Mouse (Mus musculus) forebrain, embryonic 14.5 days (tissue): ENCODE measurements around the gene Myl3. TPM values are rescaled to one million over a fixed set of nuclear protein-coding genes. Genes with fewer than 3 reads are reported as not detected.

Source experiments
- ATAC-seq: fragments of 200-750 bp; cut with Nextera tagmentation; 2 replicates; pipeline ENCODE4 v1.8.0; 2017; ENCODE audit warnings: mild to moderate bottlenecking, moderate library complexity
- DNase-seq: peaks from one replicate; pipeline ENCODE4 v3.0.0-alpha.2; 2015; ENCODE audit warnings: low spot score
- H3K27ac ChIP-seq: fragments of 300-500 bp; sonication (generic); 2 replicates; pipeline ENCODE4 v1.5.1; 2014; ENCODE audit warnings: low read depth, mild to moderate bottlenecking, control low read depth, low read length, moderate library complexity
- H3K27me3 ChIP-seq: fragments of 300-500 bp; sonication (generic); replicated peaks from 2 replicates; pipeline ENCODE4 v1.6.1; 2014; ENCODE audit warnings: low read length, control low read depth, mixed read lengths; ENCODE audit not compliant: control insufficient read depth, insufficient read depth
- H3K36me3 ChIP-seq: fragments of 300-500 bp; sonication (generic); 2 replicates; pipeline ENCODE4 v1.6.1; 2014; ENCODE audit warnings: low read length, control low read depth; ENCODE audit not compliant: control insufficient read depth, insufficient read depth
- H3K4me1 ChIP-seq: fragments of 300-500 bp; sonication (generic); 2 replicates; pipeline ENCODE4 v1.6.1; 2014; ENCODE audit warnings: antibody characterized with exemption, low read length, control low read depth; ENCODE audit not compliant: control insufficient read depth, insufficient read depth
- H3K4me2 ChIP-seq: fragments of 300-500 bp; sonication (generic); 2 replicates; pipeline ENCODE4 v1.6.1; 2014; ENCODE audit warnings: mild to moderate bottlenecking, control low read depth, low read length
- H3K4me3 ChIP-seq: fragments of 300-500 bp; sonication (generic); 2 replicates; pipeline ENCODE4 v1.5.1; 2014; ENCODE audit warnings: low read depth, low read length, control low read depth
- H3K9ac ChIP-seq: fragments of 300-500 bp; sonication (generic); 2 replicates; pipeline ENCODE4 v1.6.1; 2014; ENCODE audit warnings: mild to moderate bottlenecking, low read length, control low read depth, moderate library complexity
- H3K9me3 ChIP-seq: fragments of 300-500 bp; sonication (generic); replicated peaks from 2 replicates; pipeline ENCODE4 v1.6.1; 2016; ENCODE audit warnings: low read length, control low read depth, mixed read lengths; ENCODE audit not compliant: control insufficient read depth
- WGBS: fragments of 180-500 bp; shearing (Covaris S2); extraction: QIAGEN DNeasy Blood & Tissue Kit; methylation state at CpG from one replicate; pipeline ENCODE4 v1.1.7; 2014; 5-methylcytosine and 5-hydroxymethylcytosine counted together
- polyA plus RNA-seq: library from polyadenylated mRNA; unstranded; fragments of >200 nt; fragmentation: Nextera tagmentation; extraction: Ambion mirVana; gene quantifications from 2 replicates; pipeline ENCODE4 v1.2.1, GENCODE M21; 2014

The Myl3 gene
- polyA plus RNA-seq, 1 experiment from 2014 or later = 0.33 TPM

GRCm38 (mm10) chr9:110734154-110734553, 7.5 kb upstream of the Myl3 start:
- Histone ChIP-seq H3K4me2 (no peak overlapping the region), H3K4me1 (peaks cover 6% of the 10 kb centered on the region; the same call in 1 of the 2 replicates), H3K9me3 (no peaks in the 10 kb centered on the region), H3K27ac (no peak overlapping the region), H3K36me3 (no peaks in the 10 kb centered on the region), H3K4me3 (no peak overlapping the region), H3K27me3 (peaks cover 12% of the 10 kb centered on the region; the same call in 1 of the 2 replicates), H3K9ac (no peak overlapping the region)
- DNase-seq = no peak
- 81% methylated on average over 7 of the region's 7 CpGs for WGBS
- no peak for ATAC-seq

GRCm38 (mm10) chr9:110736362-110736761, 5.3 kb upstream of the Myl3 start:
- peaks cover 18% of the 10 kb centered on the region for H3K27me3 ChIP-seq
- 53% methylated on average over 9 of the region's 9 CpGs for WGBS
- no peak for DNase-seq

GRCm38 (mm10) chr9:110738054-110738453, 3.6 kb upstream of the Myl3 start:
- H3K4me2 ChIP-seq = no peak overlapping the region
- no peak overlapping the region for H3K27ac ChIP-seq
- 8% methylated on average over 1 of the region's 1 CpGs for WGBS

More at GRCm38 (mm10) chr9:110736362-110736761, 5.3 kb upstream of the Myl3 start:
- Histone ChIP-seq H3K4me3 (no peak overlapping the region), H3K27ac (no peak overlapping the region), H3K4me1 (peaks cover 6% of the 10 kb centered on the region; the same call in 1 of the 2 replicates), H3K9me3 (no peaks in the 10 kb centered on the region), H3K9ac (no peak overlapping the region), H3K36me3 (no peaks in the 10 kb centered on the region), H3K4me2 (no peak overlapping the region)
- no peak for ATAC-seq

GRCm38 (mm10) chr9:110739961-110740360, 1.7 kb upstream of the Myl3 start:
- ATAC-seq (no peak), DNase-seq (no peak)
- Histone ChIP-seq H3K9ac (no peak overlapping the region), H3K27ac (no peak overlapping the region), H3K36me3 (no peaks in the 10 kb centered on the region), H3K4me1 (peaks cover 7% of the 10 kb centered on the region; the same call in 1 of the 2 replicates), H3K4me2 (no peak overlapping the region), H3K27me3 (peaks cover 30% of the 10 kb centered on the region), H3K9me3 (no peaks in the 10 kb centered on the region), H3K4me3 (no peak overlapping the region)
- 90% methylated on average over 7 of the region's 7 CpGs for WGBS

More at GRCm38 (mm10) chr9:110738054-110738453, 3.6 kb upstream of the Myl3 start:
- peaks cover 19% of the 10 kb centered on the region for H3K27me3 ChIP-seq
- no peak overlapping the region for H3K9ac ChIP-seq
- H3K4me1 ChIP-seq = peaks cover 9% of the 10 kb centered on the region; the same call in 1 of the 2 replicates
- no peak for DNase-seq
- H3K36me3 ChIP-seq = no peaks in the 10 kb centered on the region
- no peak overlapping the region for H3K4me3 ChIP-seq
- H3K9me3 ChIP-seq = no peaks in the 10 kb centered on the region
- no peak for ATAC-seq

GRCm38 (mm10) chr9:110742295-110742950, 762 bp downstream of the Myl3 start:
- peak overlapping the region; percentile 74 for H3K9ac ChIP-seq
- H3K4me2 ChIP-seq = peak overlapping the region; percentile 95
- peaks cover 7% of the 10 kb centered on the region; the same call in 1 of the 2 replicates for H3K4me1 ChIP-seq
- H3K27ac ChIP-seq = no peak overlapping the region
- H3K4me3 ChIP-seq = peak overlapping the region; percentile 55
- 2% methylated on average over 28 of the region's 71 CpGs for WGBS
- H3K36me3 ChIP-seq = no peaks in the 10 kb centered on the region
- peaks cover 33% of the 10 kb centered on the region for H3K27me3 ChIP-seq
- no peaks in the 10 kb centered on the region for H3K9me3 ChIP-seq
- ATAC-seq = peak; percentile 74
- peak; percentile 46 for DNase-seq

- WGBS = 1% methylated on average over 40 of the region's 49 CpGs
- peak; percentile 40 for ATAC-seq
- Histone ChIP-seq H3K9me3 (no peaks in the 10 kb centered on the region), H3K4me2 (peak overlapping the region; percentile 95), H3K4me3 (peak overlapping the region; percentile 55), H3K4me1 (peaks cover 7% of the 10 kb centered on the region; the same call in 1 of the 2 replicates), H3K27me3 (peaks cover 33% of the 10 kb centered on the region), H3K27ac (no peak overlapping the region), H3K36me3 (no peaks in the 10 kb centered on the region), H3K9ac (peak overlapping the region; percentile 74)
- DNase-seq = peak; percentile 22
These were observed 1.3 kb downstream of the Myl3 start for GRCm38 (mm10) chr9:110742951-110743455.

- Histone ChIP-seq H3K4me3 (peak overlapping the region; percentile 55), H3K9me3 (no peaks in the 10 kb centered on the region), H3K27ac (no peak overlapping the region), H3K4me2 (peak overlapping the region; percentile 95), H3K4me1 (peaks cover 7% of the 10 kb centered on the region; the same call in 1 of the 2 replicates), H3K27me3 (peaks cover 33% of the 10 kb centered on the region), H3K9ac (peak overlapping the region; percentile 74), H3K36me3 (no peaks in the 10 kb centered on the region)
- 2% methylated on average over 45 of the region's 63 CpGs for WGBS
- ATAC-seq = peak; percentile 40
- peak; percentile 35 for DNase-seq
These were observed 2.0 kb downstream of the Myl3 start for GRCm38 (mm10) chr9:110743456-110744323.

- Histone ChIP-seq H3K4me3 (no peak overlapping the region), H3K9ac (no peak overlapping the region), H3K27me3 (peaks cover 33% of the 10 kb centered on the region), H3K27ac (no peak overlapping the region), H3K36me3 (no peaks in the 10 kb centered on the region), H3K9me3 (no peaks in the 10 kb centered on the region), H3K4me2 (no peak overlapping the region), H3K4me1 (peaks cover 7% of the 10 kb centered on the region; the same call in 1 of the 2 replicates)
- DNase-seq = no peak
- WGBS = 10% methylated on average over 5 of the region's 5 CpGs
- no peak for ATAC-seq
These were observed 4.1 kb downstream of the Myl3 start for GRCm38 (mm10) chr9:110745752-110746151.
